Mouse (Mus musculus): Measurements from ENCODE around the gene 4933430I17Rik. TPM values are rescaled to one million over a fixed set of nuclear protein-coding genes. Genes with fewer than 3 reads are reported as not detected.

4933430I17Rik gene
- total RNA-seq (2012; rRNA removed), result 0.12 TPM in 1 of 2 replicates, not detected in the other
- under 1 TPM in 1 of 2 experiments, not detected in 1; 0.43 TPM for polyA plus RNA-seq (2012; ENCODE audit: insufficient read depth in 1 of 2, insufficient read length in 2 of 2, low read depth in 1 of 2, low replicate concordance in 2 of 2, missing spikeins in 1 of 2)

- Histone ChIP-seq H3K9ac (ENCODE audit: control insufficient read depth, low read depth, low read length, poor library complexity, severe bottlenecking) (peak within 1 kb of the TSS; percentile 96), H3K9me3 (replicated peaks; ENCODE audit: insufficient read depth, low read length) (no peaks in the 10 kb centered on the region), H3K27ac (ENCODE audit: control insufficient read depth, low read depth, low read length) (peak within 1 kb of the TSS; percentile 96), H3K4me3 (ENCODE audit: control insufficient read depth in 1 of 2, insufficient read depth in 1 of 2, low read depth in 2 of 2, low read length in 2 of 2) (peak within 1 kb of the TSS; percentile 60 to 98), H3K79me2 (ENCODE audit: control insufficient read depth, insufficient read depth, low read length, poor library complexity) (peaks cover 16% of the 10 kb centered on the region), H3K36me3 (ENCODE audit: control insufficient read depth in 1 of 2, insufficient read depth in 2 of 2, low read length in 2 of 2) (peaks cover 0 to 32% of the 10 kb centered on the region in 2 experiments; a peak in 2 of 4 replicates), H3K4me1 (ENCODE audit: control insufficient read depth in 1 of 2, insufficient read depth in 2 of 2, low read length in 2 of 2) (peaks cover 18 to 27% of the 10 kb centered on the region in 2 experiments), H3K27me3 (ENCODE audit: control insufficient read depth in 1 of 2, insufficient read depth in 2 of 2, low read length in 2 of 2) (no peaks in the 10 kb centered on the region)
- TF ChIP-seq CHD2 (IDR thresholded peaks at IDR 0.05; ENCODE audit: low read length), result no peak
- TF ChIP-seq ZMIZ1 (IDR thresholded peaks at IDR 0.05; ENCODE audit: low read depth, low read length), result no peak
- peak; percentile 98 for DNase-seq (ENCODE audit: low read depth, low spot score)
Observed at GRCm38 (mm10) chr4:62524651-62525488, at the start of gene 4933430I17Rik, which contains the start of gene Pole3. Gene 4933430I17Rik, plus strand, starts transcription at chr4:62525369. Gene Pole3, minus strand, starts transcription at chr4:62525068.

DNA sequence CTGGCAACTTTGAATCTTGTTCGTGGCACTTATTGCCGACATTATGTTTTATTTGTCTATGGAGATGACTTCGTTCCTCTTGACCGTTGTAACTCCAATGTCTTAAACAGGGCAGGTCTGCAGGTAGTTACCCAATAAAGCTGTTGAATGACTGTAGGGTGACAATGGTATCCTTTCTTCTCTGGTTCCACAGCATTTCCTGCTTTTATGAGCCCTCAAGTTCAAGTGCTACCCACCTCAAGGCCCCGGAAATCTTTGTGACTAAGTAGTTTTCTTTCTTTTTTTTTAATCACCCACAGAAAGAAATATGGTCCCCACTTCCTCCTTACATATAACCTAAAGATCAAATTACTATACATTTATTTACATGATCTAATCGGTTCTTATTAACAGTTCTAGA is 49.4 kb upstream of the 4933430I17Rik start:
- DNase-seq (ENCODE audit: low read depth, low spot score), result no peak

GRCm38 (mm10) chr4:62477542-62478244 is 47.5 kb upstream of the 4933430I17Rik start:
- no peaks in the 10 kb centered on the region for H3K79me2 ChIP-seq (ENCODE audit: control insufficient read depth, insufficient read depth, low read length, poor library complexity)
- no peaks in the 10 kb centered on the region for H3K9me3 ChIP-seq (replicated peaks; ENCODE audit: insufficient read depth, low read length)
- TF ChIP-seq UBTF (IDR thresholded peaks at IDR 0.05; ENCODE audit: borderline replicate concordance, insufficient read depth, low read depth, low read length), result no peak
- no peak for TF ChIP-seq NRF1 (IDR thresholded peaks at IDR 0.05; ENCODE audit: insufficient read depth, low read depth, low read length, poor library complexity, severe bottlenecking)
- TF ChIP-seq MAX (IDR thresholded peaks at IDR 0.05; ENCODE audit: low read length), result no peak
- no peak for TF ChIP-seq E2F4 (IDR thresholded peaks at IDR 0.05; ENCODE audit: borderline replicate concordance, low read depth, low read length)
- H3K27ac ChIP-seq (ENCODE audit: control insufficient read depth, low read depth, low read length), result no peak overlapping the region
- DNase-seq (ENCODE audit: low read depth, low spot score), result no peak
- H3K27me3 ChIP-seq (ENCODE audit: control insufficient read depth in 1 of 2, insufficient read depth in 2 of 2, low read length in 2 of 2), result no peaks in the 10 kb centered on the region
- peaks cover 0 to 2% of the 10 kb centered on the region in 2 experiments; a peak in 1 of 4 replicates for H3K36me3 ChIP-seq (ENCODE audit: control insufficient read depth in 1 of 2, insufficient read depth in 2 of 2, low read length in 2 of 2)
- peaks cover 2 to 5% of the 10 kb centered on the region in 2 experiments; a peak in 3 of 4 replicates for H3K4me1 ChIP-seq (ENCODE audit: control insufficient read depth in 1 of 2, insufficient read depth in 2 of 2, low read length in 2 of 2)
- no peak overlapping the region for H3K4me3 ChIP-seq (ENCODE audit: control insufficient read depth in 1 of 2, insufficient read depth in 1 of 2, low read depth in 2 of 2, low read length in 2 of 2)
- H3K9ac ChIP-seq (ENCODE audit: control insufficient read depth, low read depth, low read length, poor library complexity, severe bottlenecking), result no peak overlapping the region

More for the DNA sequence above, 49.4 kb upstream of the 4933430I17Rik start:
- H3K79me2 ChIP-seq (ENCODE audit: control insufficient read depth, insufficient read depth, low read length, poor library complexity), result no peaks in the 10 kb centered on the region
- peaks cover 0 to 2% of the 10 kb centered on the region in 2 experiments; a peak in 1 of 4 replicates for H3K36me3 ChIP-seq (ENCODE audit: control insufficient read depth in 1 of 2, insufficient read depth in 2 of 2, low read length in 2 of 2)
- no peak overlapping the region for H3K4me3 ChIP-seq (ENCODE audit: control insufficient read depth in 1 of 2, insufficient read depth in 1 of 2, low read depth in 2 of 2, low read length in 2 of 2)
- no peaks in the 10 kb centered on the region for H3K27me3 ChIP-seq (ENCODE audit: control insufficient read depth in 1 of 2, insufficient read depth in 2 of 2, low read length in 2 of 2)
- no peaks in the 10 kb centered on the region for H3K9me3 ChIP-seq (replicated peaks; ENCODE audit: insufficient read depth, low read length)
- no peak overlapping the region for H3K9ac ChIP-seq (ENCODE audit: control insufficient read depth, low read depth, low read length, poor library complexity, severe bottlenecking)
- peaks cover 2 to 3% of the 10 kb centered on the region in 2 experiments; a peak in 3 of 4 replicates for H3K4me1 ChIP-seq (ENCODE audit: control insufficient read depth in 1 of 2, insufficient read depth in 2 of 2, low read length in 2 of 2)
- TF ChIP-seq ELF1 (IDR thresholded peaks at IDR 0.05; ENCODE audit: low read depth, low read length) (no peak), E2F4 (IDR thresholded peaks at IDR 0.05; ENCODE audit: borderline replicate concordance, low read depth, low read length) (no peak), JUND (IDR thresholded peaks at IDR 0.05; ENCODE audit: low read depth, low read length) (no peak), CHD1 (IDR thresholded peaks at IDR 0.05; ENCODE audit: low read depth, low read length) (no peak), ZMIZ1 (IDR thresholded peaks at IDR 0.05; ENCODE audit: low read depth, low read length) (no peak), POLR2AphosphoS5 (IDR thresholded peaks at IDR 0.05; ENCODE audit: borderline replicate concordance, low read depth, low read length) (no peak), TAL1 (IDR thresholded peaks at IDR 0.05; ENCODE audit: low read length) (no peak), KAT2A (conservative IDR thresholded peaks at IDR 0.05; ENCODE audit: low read depth, low read length) (no peak), HCFC1 (IDR thresholded peaks at IDR 0.05; ENCODE audit: low read depth, low read length) (no peak), EP300 (IDR thresholded peaks at IDR 0.05; ENCODE audit: low read depth in 1 of 2, low read length in 2 of 2) (no peak), USF1 (IDR thresholded peaks at IDR 0.05; ENCODE audit: low read depth, low read length) (no peak), TBP (IDR thresholded peaks at IDR 0.05; ENCODE audit: low read depth, low read length) (no peak), RCOR1 (IDR thresholded peaks at IDR 0.05; ENCODE audit: low read depth, low read length) (no peak), BHLHE40 (IDR thresholded peaks at IDR 0.05; ENCODE audit: borderline replicate concordance, low read depth, low read length) (no peak), CHD2 (IDR thresholded peaks at IDR 0.05; ENCODE audit: low read length) (no peak), MAZ (IDR thresholded peaks at IDR 0.05; ENCODE audit: low read depth, low read length) (no peak)
- H3K27ac ChIP-seq (ENCODE audit: control insufficient read depth, low read depth, low read length), result no peak overlapping the region

All from MEL (cell line).